Mouse (Mus musculus): Measurements from ENCODE around the gene Epb41l2.
A peak's percentile ranks its signal among the peaks of the same experiment; 100 is the strongest.

Gene Epb41l2

GRCm38 (mm10) chr10:25365158-25365557 lies 5.6 kb downstream of the Epb41l2 start:
- no peak for DNase-seq (ENCODE audit: low spot score in 2 of 2)

GRCm38 (mm10) chr10:25365708-25366107 lies 6.1 kb downstream of the Epb41l2 start:
- DNase-seq (ENCODE audit: low spot score in 2 of 2) = no peak

GRCm38 (mm10) chr10:25366691-25367090 lies 7.1 kb downstream of the Epb41l2 start:
- DNase-seq (ENCODE audit: low spot score in 2 of 2) = peak in 1 of 2 experiments; percentile 37

GRCm38 (mm10) chr10:25368928-25369327 lies 9.3 kb downstream of the Epb41l2 start:
- no peak for DNase-seq (ENCODE audit: low spot score in 2 of 2)

GRCm38 (mm10) chr10:25369691-25370090 lies 10.1 kb downstream of the Epb41l2 start:
- DNase-seq (ENCODE audit: low spot score in 2 of 2) = no peak

- DNase-seq (ENCODE audit: low spot score in 2 of 2) = no peak
Observed at GRCm38 (mm10) chr10:25371336-25371735, 11.7 kb downstream of the Epb41l2 start.

GRCm38 (mm10) chr10:25371915-25372371 lies 12.3 kb downstream of the Epb41l2 start:
- no peak for DNase-seq (ENCODE audit: low spot score in 2 of 2)

- DNase-seq (ENCODE audit: low spot score in 2 of 2) = no peak
Observed at GRCm38 (mm10) chr10:25372510-25373148, 13.0 kb downstream of the Epb41l2 start.

- DNase-seq (ENCODE audit: low spot score in 2 of 2) = no peak
Observed at GRCm38 (mm10) chr10:25375036-25375435, 15.4 kb downstream of the Epb41l2 start.

GRCm38 (mm10) chr10:25380746-25381481 lies 21.3 kb downstream of the Epb41l2 start:
- no peak for DNase-seq (ENCODE audit: low spot score in 2 of 2)

- no peak for DNase-seq (ENCODE audit: low spot score in 2 of 2)
Observed at GRCm38 (mm10) chr10:25381951-25382350, 22.4 kb downstream of the Epb41l2 start.

- no peak for DNase-seq (ENCODE audit: low spot score in 2 of 2)
Observed at GRCm38 (mm10) chr10:25383171-25383570, 23.6 kb downstream of the Epb41l2 start.

- DNase-seq (ENCODE audit: low spot score in 2 of 2) = no peak
Observed at GRCm38 (mm10) chr10:25384391-25384790, 24.8 kb downstream of the Epb41l2 start.

- DNase-seq (ENCODE audit: low spot score in 2 of 2) = no peak
Observed at GRCm38 (mm10) chr10:25385811-25386580, 26.4 kb downstream of the Epb41l2 start.

- no peak for DNase-seq (ENCODE audit: low spot score in 2 of 2)
Observed at GRCm38 (mm10) chr10:25386868-25387267, 27.3 kb downstream of the Epb41l2 start.

GRCm38 (mm10) chr10:25387268-25387667 lies 27.7 kb downstream of the Epb41l2 start:
- DNase-seq (ENCODE audit: low spot score in 2 of 2) = no peak

- DNase-seq (ENCODE audit: low spot score in 2 of 2) = no peak
Observed at GRCm38 (mm10) chr10:25392786-25393185, 33.2 kb downstream of the Epb41l2 start.

- no peak for DNase-seq (ENCODE audit: low spot score in 2 of 2)
Observed at GRCm38 (mm10) chr10:25393721-25394120, 34.1 kb downstream of the Epb41l2 start.

GRCm38 (mm10) chr10:25395236-25395886 lies 35.8 kb downstream of the Epb41l2 start:
- DNase-seq (ENCODE audit: low spot score in 2 of 2) = no peak

- no peak for DNase-seq (ENCODE audit: low spot score in 2 of 2)
Observed at GRCm38 (mm10) chr10:25396859-25397258, 37.3 kb downstream of the Epb41l2 start.

GRCm38 (mm10) chr10:25397767-25398690 lies 38.4 kb downstream of the Epb41l2 start:
- DNase-seq (ENCODE audit: low spot score in 2 of 2) = no peak

All from spleen, postnatal 10 days (tissue).